Mouse (Mus musculus) testis, adult 2 months (tissue): ENCODE measurements around the gene Ywhag. TPM values are rescaled to one million over a fixed set of nuclear protein-coding genes. Genes with fewer than 3 reads are reported as not detected.

ENCODE experiments used
- H3K27ac ChIP-seq: fragments of 200-500 bp; 2 replicates; pipeline ENCODE4 v1.5.1; 2012; ENCODE audit warnings: low read depth, low read length; ENCODE audit not compliant: control insufficient read depth, insufficient read depth
- H3K27me3 ChIP-seq: fragments of 200-500 bp; 2 replicates; pipeline ENCODE4 v1.6.1; 2012; ENCODE audit warnings: mild to moderate bottlenecking, low read length, moderate library complexity; ENCODE audit not compliant: control insufficient read depth, insufficient read depth
- H3K36me3 ChIP-seq: fragments of 200-500 bp; 2 replicates; pipeline ENCODE4 v1.6.1; 2012; ENCODE audit warnings: mild to moderate bottlenecking, low read length; ENCODE audit not compliant: control insufficient read depth, insufficient read depth
- H3K4me1 ChIP-seq: fragments of 200-500 bp; 2 replicates; pipeline ENCODE4 v1.6.1; 2012; ENCODE audit warnings: low read length; ENCODE audit not compliant: control insufficient read depth, insufficient read depth
- H3K4me3 ChIP-seq: fragments of 200-500 bp; 2 replicates; pipeline ENCODE4 v1.5.1; 2012; ENCODE audit warnings: low read depth, mild to moderate bottlenecking, low read length, moderate library complexity, mixed read lengths; ENCODE audit not compliant: control insufficient read depth
- CTCF ChIP-seq: fragments of 200-500 bp; IDR thresholded peaks from 2 replicates; pipeline ENCODE4 v1.5.1; 2012; ENCODE audit warnings: low read depth, mild to moderate bottlenecking, inconsistent platforms, low read length, moderate library complexity; ENCODE audit not compliant: control insufficient read depth, insufficient read depth, insufficient replicate concordance
- POLR2A ChIP-seq: fragments of 200-500 bp; IDR thresholded peaks from 2 replicates; pipeline ENCODE4 v1.6.1; 2012; ENCODE audit warnings: low read depth, mild to moderate bottlenecking, inconsistent platforms, low read length, moderate library complexity; ENCODE audit not compliant: control insufficient read depth
- polyA plus RNA-seq: library from polyadenylated mRNA; depleted of rRNA; stranded (reverse); fragments of >200 nt; gene quantifications from 2 replicates; pipeline ENCODE4 v1.2.3, GENCODE M21; 2012

The Ywhag gene
- polyA plus RNA-seq, 1 experiment, result 17.8 TPM

GRCm38 (mm10) chr5:135913201-135913600, 21.2 kb downstream of the Ywhag start:
- peaks cover 1% of the 10 kb centered on the region; the same call in 1 of the 2 replicates for H3K36me3 ChIP-seq
- H3K27ac ChIP-seq, result no peak overlapping the region

DNA sequence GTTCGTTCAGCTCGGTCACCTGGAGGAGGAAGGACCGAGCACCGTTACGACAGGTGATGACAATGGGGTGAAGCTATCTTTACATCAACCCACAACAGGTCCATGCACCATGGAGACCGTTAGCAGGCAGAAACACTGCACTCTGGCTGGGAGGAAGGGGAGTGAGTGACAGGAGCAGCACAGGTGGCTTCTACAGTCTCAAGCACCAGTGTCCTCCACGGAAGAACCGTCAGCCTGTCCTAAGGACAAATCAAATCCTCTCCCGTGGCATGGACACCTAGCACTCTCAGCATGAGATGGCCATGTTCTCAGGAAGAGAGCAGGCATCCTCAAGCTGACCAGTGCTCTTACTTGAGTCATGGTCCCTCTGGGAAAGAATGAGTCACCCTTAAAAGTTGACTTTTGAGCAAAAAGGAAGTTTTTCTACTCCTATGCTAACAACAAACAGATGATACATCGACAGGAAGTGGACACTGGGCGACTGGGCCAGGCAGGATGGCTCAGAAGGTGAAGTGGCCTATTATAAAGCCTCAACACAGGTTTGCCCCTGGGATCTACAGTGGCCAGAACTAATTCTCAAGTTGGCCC, 22.7 kb downstream of the Ywhag start:
- TF ChIP-seq CTCF (peak; percentile 10; the same call in 1 of the 2 replicates), POLR2A (no peak)
- no peak overlapping the region for H3K27ac ChIP-seq
- H3K4me1 ChIP-seq, result 0 out of 2 replicates have a peak, but pooled peaks cover 2% of the 10 kb centered on the region
- H3K36me3 ChIP-seq, result peaks cover 1% of the 10 kb centered on the region; the same call in 1 of the 2 replicates
- H3K4me3 ChIP-seq, result no peak overlapping the region
- no peaks in the 10 kb centered on the region for H3K27me3 ChIP-seq

More at GRCm38 (mm10) chr5:135913201-135913600, 21.2 kb downstream of the Ywhag start:
- H3K4me1 ChIP-seq, result 0 out of 2 replicates have a peak, but pooled peaks cover 2% of the 10 kb centered on the region
- TF ChIP-seq CTCF (no peak), POLR2A (no peak)
- no peaks in the 10 kb centered on the region for H3K27me3 ChIP-seq
- no peak overlapping the region for H3K4me3 ChIP-seq

DNA sequence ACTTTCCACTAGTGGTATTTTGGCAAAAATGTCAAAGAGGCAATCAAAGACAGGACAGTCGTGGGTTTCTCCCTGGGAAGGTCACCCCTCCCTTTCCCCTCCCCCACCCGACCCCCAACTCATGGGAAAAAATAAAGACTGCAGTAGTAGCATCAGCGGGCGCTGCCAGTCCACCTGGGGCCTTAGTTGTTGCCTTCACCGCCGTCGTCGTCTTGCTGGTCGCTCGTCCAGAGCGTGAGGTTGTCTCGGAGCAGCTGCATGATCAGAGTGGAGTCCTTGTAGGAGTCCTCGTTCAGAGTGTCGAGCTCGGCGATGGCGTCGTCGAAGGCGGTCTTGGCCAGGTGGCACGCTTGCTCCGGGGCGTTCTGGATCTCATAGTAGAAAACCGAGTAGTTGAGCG, 23.6 kb downstream of the Ywhag start:
- no peak overlapping the region for H3K27ac ChIP-seq
- H3K27me3 ChIP-seq, result no peaks in the 10 kb centered on the region
- peaks cover 1% of the 10 kb centered on the region; the same call in 1 of the 2 replicates for H3K36me3 ChIP-seq

GRCm38 (mm10) chr5:135909646-135910045, 24.8 kb downstream of the Ywhag start:
- TF ChIP-seq POLR2A, result no peak
- TF ChIP-seq CTCF, result no peak
- Histone ChIP-seq H3K27ac (no peak overlapping the region), H3K36me3 (peaks cover 1% of the 10 kb centered on the region; the same call in 1 of the 2 replicates), H3K27me3 (no peaks in the 10 kb centered on the region), H3K4me3 (no peak overlapping the region), H3K4me1 (no peaks in the 10 kb centered on the region)

More for the DNA sequence above, 23.6 kb downstream of the Ywhag start:
- no peaks in the 10 kb centered on the region for H3K4me1 ChIP-seq
- H3K4me3 ChIP-seq, result peak overlapping the region; percentile 66
- TF ChIP-seq POLR2A, result no peak
- no peak for TF ChIP-seq CTCF

DNA sequence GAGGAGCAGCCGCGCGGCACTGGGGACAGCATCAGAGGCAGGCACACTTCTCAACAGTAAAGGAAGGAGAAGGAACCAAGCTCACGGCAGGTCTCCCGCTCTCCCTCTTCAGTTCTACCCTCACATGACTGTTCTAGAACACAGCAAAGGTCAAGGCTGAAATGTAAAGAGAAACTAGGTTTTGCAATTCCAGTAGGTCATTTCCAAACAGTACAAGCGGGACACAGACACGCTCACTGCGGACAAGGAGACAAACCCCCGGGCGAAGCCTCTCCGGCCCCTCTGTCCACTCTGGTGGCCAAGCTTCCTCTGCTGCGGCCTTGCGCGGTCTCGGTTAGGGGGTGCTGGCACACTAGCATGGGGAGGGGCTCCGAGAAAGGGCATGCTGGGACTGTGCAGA, 25.4 kb downstream of the Ywhag start:
- Histone ChIP-seq H3K27me3 (no peaks in the 10 kb centered on the region), H3K27ac (no peak overlapping the region), H3K36me3 (peaks cover 1% of the 10 kb centered on the region; the same call in 1 of the 2 replicates), H3K4me1 (no peaks in the 10 kb centered on the region), H3K4me3 (no peak overlapping the region)
- TF ChIP-seq CTCF, result no peak
- no peak for TF ChIP-seq POLR2A

DNA sequence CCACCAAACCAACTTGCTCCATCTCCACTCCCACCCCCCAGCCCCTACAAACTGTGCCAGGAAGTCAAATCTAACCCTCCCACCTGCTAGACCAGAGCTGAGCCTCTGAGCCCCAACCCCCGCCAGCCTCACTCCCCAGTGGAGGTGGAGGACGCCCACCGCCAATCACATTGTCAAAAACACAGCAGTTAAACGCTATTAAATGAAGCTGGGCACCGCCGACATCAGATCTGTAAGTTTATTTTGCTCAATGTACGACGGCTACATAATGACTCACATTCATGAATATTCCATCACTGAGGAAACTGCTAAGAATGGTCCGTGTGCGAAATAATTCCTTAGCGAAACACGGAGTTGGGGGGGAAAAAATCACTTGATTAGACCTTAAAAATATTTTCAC, 26.2 kb downstream of the Ywhag start:
- Histone ChIP-seq H3K27ac (no peak overlapping the region), H3K36me3 (peaks cover 1% of the 10 kb centered on the region; the same call in 1 of the 2 replicates), H3K4me3 (no peak overlapping the region), H3K4me1 (peaks cover 3% of the 10 kb centered on the region), H3K27me3 (no peaks in the 10 kb centered on the region)
- no peak for TF ChIP-seq POLR2A
- no peak for TF ChIP-seq CTCF

DNA sequence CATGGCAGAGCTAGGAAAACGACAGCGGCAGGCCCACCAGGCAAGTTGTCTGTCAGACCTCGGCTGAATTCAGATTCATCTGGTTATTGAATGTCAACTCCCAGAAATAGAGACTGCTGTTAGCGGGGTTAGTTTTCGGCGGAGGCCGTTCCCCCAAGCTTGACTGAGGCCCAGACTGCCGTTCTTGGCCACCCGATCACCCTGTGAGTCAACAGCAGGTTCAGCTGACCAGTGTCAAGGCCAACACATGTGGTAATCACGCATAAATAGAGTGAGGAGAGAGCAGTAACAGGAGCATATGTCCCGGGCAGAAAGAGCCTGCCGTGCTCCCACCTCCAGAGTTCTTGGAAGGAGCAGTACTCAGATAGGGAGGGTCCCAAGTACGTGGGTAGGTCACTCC, 27.2 kb downstream of the Ywhag start:
- Histone ChIP-seq H3K4me3 (no peak overlapping the region), H3K36me3 (peaks cover 1% of the 10 kb centered on the region; the same call in 1 of the 2 replicates), H3K4me1 (peaks cover 3% of the 10 kb centered on the region), H3K27ac (no peak overlapping the region), H3K27me3 (no peaks in the 10 kb centered on the region)
- no peak for TF ChIP-seq CTCF
- no peak for TF ChIP-seq POLR2A

DNA sequence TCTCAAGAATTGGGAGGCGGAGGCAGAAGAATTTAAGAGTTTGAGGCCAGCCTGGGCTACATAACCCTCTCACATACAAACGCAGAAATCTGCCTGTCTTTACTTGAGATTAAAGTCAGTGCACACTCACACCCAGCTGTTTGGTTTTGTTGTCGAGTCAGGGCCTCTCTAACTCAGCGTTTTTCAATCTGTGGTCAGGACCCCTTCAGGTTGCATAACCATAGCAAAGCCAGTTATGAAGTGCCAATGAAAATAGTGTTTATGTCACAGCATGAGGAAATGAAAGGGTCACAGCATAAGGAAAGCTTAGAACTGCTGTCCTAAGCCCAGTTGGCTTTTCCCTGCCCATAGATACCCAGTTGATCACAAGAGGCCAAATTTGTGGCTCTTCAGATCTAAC, 27.6 kb downstream of the Ywhag start:
- H3K27me3 ChIP-seq, result no peaks in the 10 kb centered on the region
- H3K4me3 ChIP-seq, result no peak overlapping the region
- peaks cover 3% of the 10 kb centered on the region for H3K4me1 ChIP-seq
- TF ChIP-seq POLR2A (no peak), CTCF (no peak)
- no peak overlapping the region for H3K27ac ChIP-seq
- peaks cover 1% of the 10 kb centered on the region; the same call in 1 of the 2 replicates for H3K36me3 ChIP-seq
